Mouse (Mus musculus) adrenal gland, postnatal 14 days (tissue): ENCODE results near the gene Mup2. TPM values are rescaled to one million over a fixed set of nuclear protein-coding genes. Genes with fewer than 3 reads are reported as not detected.
"Not testable (repeated sequence)": the region's sequence is repeated elsewhere in the genome, so short reads cannot be mapped to it uniquely, and the experiment has no call there.

ENCODE experiments used
- DNase-seq: peaks from one replicate; pipeline ENCODE4 v3.0.0; 2021; ENCODE audit warnings: mixed read lengths
- long read RNA-seq, 2 experiments: library from polyadenylated mRNA; stranded (forward); transcript quantifications; one replicate each; pipeline ENCODE4 v2.0.0; 2021
- total RNA-seq: library from RNA; stranded (reverse); gene quantifications from 2 replicates; pipeline ENCODE4 v1.2.3, GENCODE M21; 2021

Mup2 gene
- total RNA-seq: not detected in 2 replicates
- long read RNA-seq, experiment 1: 0 reads
- long read RNA-seq, experiment 2, partial matches to known transcripts: 0 of 2 reads
- long read RNA-seq, experiment 2, other reads (novel, unspliced or antisense): 0 of 2 reads

DNA sequence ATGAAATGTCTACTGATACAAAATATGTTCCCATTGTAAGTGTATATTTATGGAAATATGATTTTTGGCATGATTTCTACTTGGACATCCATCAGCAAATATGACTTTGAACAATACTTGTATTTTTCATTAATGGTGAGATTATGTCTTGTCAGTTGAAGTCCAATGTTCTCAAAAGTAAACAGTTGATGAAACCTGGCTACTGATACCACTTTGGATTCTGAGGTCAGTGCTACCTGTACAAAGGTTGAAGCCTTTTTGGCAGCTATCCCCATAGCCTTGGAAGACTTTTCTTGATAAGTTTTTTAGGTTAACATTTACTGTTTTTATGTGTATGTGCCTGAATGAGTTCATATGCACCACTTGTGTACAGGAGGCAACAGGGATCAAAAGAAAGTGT, at the start of gene Mup2:
Gene Mup2 (minus strand): TSS at position 101 of the 400 bp plus-strand sequence.
- DNase-seq: not testable (repeated sequence)

Other genes starting within 250 kb of the Mup2 start
- not detected in 2 replicates for gene Slc46a2, start 239.2 kb downstream of the Mup2 start, total RNA-seq
- gene Mup4, start 193.6 kb downstream of the Mup2 start, total RNA-seq: not detected in 2 replicates
- not detected in 2 replicates for gene Mup6, start 190.0 kb downstream of the Mup2 start, total RNA-seq
- gene Mup7, start 83.8 kb downstream of the Mup2 start, total RNA-seq: not detected in 2 replicates
- not detected in 2 replicates for gene Mup8, start 68.3 kb upstream of the Mup2 start, total RNA-seq